Mouse (Mus musculus) CH12.LX (cell line): ENCODE measurements at regions not wholly inside any gene's neighbourhood (a gene's known extent, or its start where the extent isn't known, plus 50 kb on each side); places are given as distances from the start of the nearest gene placed in this dataset.

Source experiments
- DNase-seq: peaks from one replicate; pipeline ENCODE4 v3.0.0-alpha.2; 2013; ENCODE audit errors: extremely low read depth
- H3K27ac ChIP-seq: 2 replicates; pipeline ENCODE4 v1.5.1; 2012; ENCODE audit warnings: low read depth, mild to moderate bottlenecking, control low read depth, moderate library complexity; ENCODE audit not compliant: insufficient read depth
- H3K27me3 ChIP-seq: replicated peaks from 2 replicates; pipeline ENCODE3; 2012; ENCODE audit warnings: inconsistent platforms
- H3K36me3 ChIP-seq, 2 experiments: replicated peaks in 1 of 2; 2 replicates each; pipeline versions ENCODE3 to v1.6.1; 2012; ENCODE audit warnings: inconsistent platforms in 1 of 2, low read length in 1 of 2, mild to moderate bottlenecking in 1 of 2, mixed read lengths in 1 of 2, moderate library complexity in 1 of 2; ENCODE audit not compliant: control insufficient read depth in 1 of 2, insufficient read depth in 1 of 2
- H3K4me1 ChIP-seq, 2 experiments: 2 replicates each; pipeline ENCODE4 v1.6.1; 2012; ENCODE audit warnings: inconsistent platforms in 1 of 2, moderate library complexity in 1 of 2; ENCODE audit not compliant: insufficient read depth in 2 of 2, control insufficient read depth in 1 of 2
- H3K4me2 ChIP-seq: 2 replicates; pipeline ENCODE4 v1.6.1; 2012; ENCODE audit warnings: low read depth, mild to moderate bottlenecking, control low read depth; ENCODE audit not compliant: poor library complexity, insufficient read depth, severe bottlenecking
- H3K4me3 ChIP-seq, 3 experiments: fragments of 150-350 bp in 1 of 3; sonication (generic) in 1 of 3; replicated peaks in 1 of 3; 2 replicates each; pipeline versions ENCODE3 to v1.5.1; 2011 to 2012; ENCODE audit warnings: low read depth in 2 of 3, low read length in 2 of 3, mild to moderate bottlenecking in 2 of 3, moderate library complexity in 2 of 3, control low read depth in 1 of 3, improper control_type of control experiment in 1 of 3, inconsistent platforms in 1 of 3, mixed read lengths in 1 of 3; ENCODE audit not compliant: poor library complexity in 1 of 3
- H3K79me2 ChIP-seq: replicated peaks from 2 replicates; pipeline ENCODE4 v1.6.1; 2012; ENCODE audit warnings: mild to moderate bottlenecking, moderate library complexity; ENCODE audit not compliant: control insufficient read depth, poor library complexity, insufficient read depth, severe bottlenecking; ENCODE audit errors: extremely low read depth
- H3K9ac ChIP-seq: 2 replicates; pipeline ENCODE4 v1.6.1; 2012; ENCODE audit warnings: low read depth, mild to moderate bottlenecking, control low read depth, moderate library complexity; ENCODE audit not compliant: insufficient read depth
- H3K9me3 ChIP-seq: replicated peaks from 2 replicates; pipeline ENCODE3; 2012; ENCODE audit warnings: low read length, inconsistent platforms, mixed read lengths
- BHLHE40 ChIP-seq: IDR thresholded peaks from 2 replicates; pipeline ENCODE4 v1.6.1; 2011; ENCODE audit warnings: mild to moderate bottlenecking, low read depth, low read length, improper control_type of control experiment
- CHD2 ChIP-seq: IDR thresholded peaks from 2 replicates; pipeline ENCODE4 v1.6.1; 2011; ENCODE audit warnings: low read length, improper control_type of control experiment
- CTCF ChIP-seq, 2 experiments: IDR thresholded peaks in 1 of 2; conservative IDR thresholded peaks in 1 of 2; 2 replicates each; pipeline ENCODE4 v1.5.1; 2011 to 2012; ENCODE audit warnings: low read depth in 2 of 2, low read length in 2 of 2, improper control_type of control experiment in 1 of 2, inconsistent platforms in 1 of 2, mild to moderate bottlenecking in 1 of 2, moderate library complexity in 1 of 2
- EP300 ChIP-seq: IDR thresholded peaks from 2 replicates; pipeline ENCODE4 v1.6.1; 2011; ENCODE audit warnings: low read length, improper control_type of control experiment
- ETS1 ChIP-seq: conservative IDR thresholded peaks from 2 replicates; pipeline ENCODE4 v1.6.1; 2012; ENCODE audit warnings: low read depth, mild to moderate bottlenecking, inconsistent platforms, low read length, improper control_type of control experiment, moderate library complexity
- GABPA ChIP-seq: IDR thresholded peaks from 2 replicates; pipeline ENCODE4 v1.6.1; 2012; ENCODE audit warnings: low read depth, low read length, improper control_type of control experiment, inconsistent platforms; ENCODE audit not compliant: insufficient replicate concordance
- JUND ChIP-seq: conservative IDR thresholded peaks from 2 replicates; pipeline ENCODE4 v1.6.1; 2011; ENCODE audit warnings: low read depth, low read length, improper control_type of control experiment
- MAZ ChIP-seq: IDR thresholded peaks from 2 replicates; pipeline ENCODE4 v1.6.1; 2012; ENCODE audit warnings: low read depth, mild to moderate bottlenecking, inconsistent platforms, low read length, improper control_type of control experiment, moderate library complexity
- MYC ChIP-seq: IDR thresholded peaks from 2 replicates; pipeline ENCODE4 v1.6.1; 2011; ENCODE audit warnings: low read depth, mild to moderate bottlenecking, improper control_type of control experiment, low read length
- NELFE ChIP-seq: IDR thresholded peaks from 2 replicates; pipeline ENCODE4 v1.6.1; 2011; ENCODE audit warnings: low read depth, low read length, improper control_type of control experiment
- NRF1 ChIP-seq: IDR thresholded peaks from 2 replicates; pipeline ENCODE4 v1.6.1; 2014; ENCODE audit warnings: low read depth, mild to moderate bottlenecking, inconsistent platforms, low read length, improper control_type of control experiment, moderate library complexity
- POLR2A ChIP-seq: IDR thresholded peaks from 2 replicates; pipeline ENCODE4 v1.6.1; 2011; ENCODE audit warnings: low read depth, mild to moderate bottlenecking, improper control_type of control experiment, low read length
- SIN3A ChIP-seq: IDR thresholded peaks from 2 replicates; pipeline ENCODE4 v1.6.1; 2012; ENCODE audit warnings: low read length, improper control_type of control experiment, inconsistent platforms
- UBTF ChIP-seq: IDR thresholded peaks from 2 replicates; pipeline ENCODE4 v1.6.1; 2012; ENCODE audit warnings: low read depth, mild to moderate bottlenecking, inconsistent platforms, low read length, improper control_type of control experiment, moderate library complexity
- USF1 ChIP-seq: IDR thresholded peaks from 2 replicates; pipeline ENCODE4 v1.6.1; 2014; ENCODE audit warnings: low read depth, mild to moderate bottlenecking, inconsistent platforms, low read length, improper control_type of control experiment
- ZMIZ1 ChIP-seq: IDR thresholded peaks from 2 replicates; pipeline ENCODE4 v1.6.1; 2012; ENCODE audit warnings: low read depth, mild to moderate bottlenecking, inconsistent platforms, low read length, improper control_type of control experiment
- dilution Hi-C: fragments of 300-500 bp; cut with MboI; formaldehyde crosslinking; loops from 2 replicates; pipeline ENCODE4 v1.14.3; 2020; ENCODE audit warnings: low sequenced_read_pairs; ENCODE audit not compliant: extremely low pct_unique_long_range_greater_than_20kb, extremely low pct_ligation_motif_present
- in situ Hi-C: fragments of 300-500 bp; cut with MboI; formaldehyde crosslinking; loops from 3 replicates; pipeline ENCODE4 v1.14.3; 2019; ENCODE audit warnings: low sequenced_read_pairs, low pct_ligation_motif_present, low pct_unique_long_range_greater_than_20kb, mixed read lengths

- in situ Hi-C loops = no loop called here
- no peak overlapping the region for H3K27ac ChIP-seq
- dilution Hi-C loops = no loop called here
Observed at GRCm38 (mm10) chr9:52853338-52853737, 173.8 kb upstream of the AI593442 start.

DNA sequence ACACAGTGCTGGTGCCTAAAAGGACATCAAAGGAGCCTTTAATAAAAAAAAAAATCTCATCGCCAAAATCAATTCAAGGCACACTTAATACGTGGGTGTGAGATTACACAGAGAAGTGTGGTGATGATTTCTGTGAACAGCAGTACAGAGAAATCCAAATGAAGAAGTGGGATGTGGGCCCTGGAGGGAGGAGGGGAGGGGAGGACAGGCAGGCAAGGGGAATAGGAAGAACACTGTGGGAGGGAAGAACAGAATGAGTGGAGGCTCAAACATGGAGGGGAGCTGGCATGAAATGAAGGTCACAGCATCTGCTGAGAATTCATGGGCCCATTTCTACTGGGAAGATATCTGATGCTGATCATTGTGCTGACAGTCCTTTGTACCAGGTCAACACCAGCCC lies 171.0 kb upstream of the AI593442 start:
- H3K4me1 ChIP-seq = no peaks in the 10 kb centered on the region
- in situ Hi-C loops (no loop called here), dilution Hi-C loops (no loop called here)
- H3K9me3 ChIP-seq = no peaks in the 10 kb centered on the region
- H3K27me3 ChIP-seq = no peaks in the 10 kb centered on the region
- H3K9ac ChIP-seq = no peak overlapping the region
- TF ChIP-seq CTCF (conservative IDR thresholded peaks at IDR 0.05 in 1 of 2, IDR thresholded peaks at IDR 0.05 in 1 of 2; ENCODE audit: low read depth in 2 of 2, low read length in 2 of 2) = no peak
- TF ChIP-seq USF1 = no peak
- no peak for TF ChIP-seq NELFE
- no peaks in the 10 kb centered on the region for H3K36me3 ChIP-seq
- H3K79me2 ChIP-seq = no peaks in the 10 kb centered on the region
- DNase-seq = no peak
- no peak overlapping the region for H3K4me3 ChIP-seq
- no peak overlapping the region for H3K27ac ChIP-seq
- H3K4me2 ChIP-seq = no peak overlapping the region

More at GRCm38 (mm10) chr9:52853338-52853737, 173.8 kb upstream of the AI593442 start:
- Histone ChIP-seq H3K9me3 (no peaks in the 10 kb centered on the region), H3K4me3 (no peak overlapping the region), H3K4me1 (no peaks in the 10 kb centered on the region), H3K36me3 (no peaks in the 10 kb centered on the region), H3K4me2 (peak overlapping the region; percentile 44; the same call in 1 of the 2 replicates), H3K9ac (no peak overlapping the region), H3K27me3 (no peaks in the 10 kb centered on the region), H3K79me2 (no peaks in the 10 kb centered on the region)
- DNase-seq = no peak
- TF ChIP-seq JUND (no peak), EP300 (no peak), NRF1 (no peak), SIN3A (no peak), CHD2 (no peak), MYC (no peak), POLR2A (no peak), BHLHE40 (peak; percentile 75), ETS1 (no peak)

GRCm38 (mm10) chr9:52849931-52850330 lies 170.4 kb upstream of the AI593442 start:
- no peak for DNase-seq
- Histone ChIP-seq H3K27ac (no peak overlapping the region), H3K36me3 (no peaks in the 10 kb centered on the region)
- TF ChIP-seq SIN3A (no peak), UBTF (no peak), GABPA (no peak), POLR2A (no peak), MAZ (no peak), ZMIZ1 (no peak), NRF1 (no peak)
- TF ChIP-seq, all 38 proteins: peak for 0
- H3K27me3 ChIP-seq = no peaks in the 10 kb centered on the region
- no peak overlapping the region for H3K4me2 ChIP-seq
- H3K9ac ChIP-seq = no peak overlapping the region
- no peaks in the 10 kb centered on the region for H3K4me1 ChIP-seq
- H3K4me3 ChIP-seq = no peak overlapping the region
- in situ Hi-C loops = no loop called here
- H3K79me2 ChIP-seq = no peaks in the 10 kb centered on the region
- dilution Hi-C loops = no loop called here
- no peaks in the 10 kb centered on the region for H3K9me3 ChIP-seq
